Mouse (Mus musculus): ENCODE results near the gene Gjd3. TPM values are rescaled to one million over a fixed set of nuclear protein-coding genes. Genes with fewer than 3 reads are reported as not detected.

The Gjd3 gene
- total RNA-seq, 2 experiments from 2014 or later = not detected

- ATAC-seq (replicated peaks; ENCODE audit: poor library complexity) = 0 out of 2 replicates have a peak, but pooled peaks have one; percentile 12
Measured at GRCm38 (mm10) chr11:98949242-98949957, 33.4 kb downstream of the Gjd3 start.

- peak; percentile 61 for ATAC-seq (replicated peaks; ENCODE audit: poor library complexity)
Measured at GRCm38 (mm10) chr11:98947969-98948569, 34.7 kb downstream of the Gjd3 start.

GRCm38 (mm10) chr11:98945605-98945977 is 37.2 kb downstream of the Gjd3 start:
- no peak for ATAC-seq (replicated peaks; ENCODE audit: poor library complexity)

GRCm38 (mm10) chr11:98944897-98945604 is 37.8 kb downstream of the Gjd3 start:
- no peak for ATAC-seq (replicated peaks; ENCODE audit: poor library complexity)

GRCm38 (mm10) chr11:98943741-98944461 is 38.9 kb downstream of the Gjd3 start:
- no peak for ATAC-seq (replicated peaks; ENCODE audit: poor library complexity)

- no peak for ATAC-seq (replicated peaks; ENCODE audit: poor library complexity)
Measured at GRCm38 (mm10) chr11:98942923-98943641, 39.7 kb downstream of the Gjd3 start.

- no peak for ATAC-seq (replicated peaks; ENCODE audit: poor library complexity)
Measured at GRCm38 (mm10) chr11:98942555-98942922, 40.3 kb downstream of the Gjd3 start.

GRCm38 (mm10) chr11:98941826-98942550 is 40.8 kb downstream of the Gjd3 start:
- peak; percentile 57 for ATAC-seq (replicated peaks; ENCODE audit: poor library complexity)

- no peak for ATAC-seq (replicated peaks; ENCODE audit: poor library complexity)
Measured at GRCm38 (mm10) chr11:98941341-98941825, 41.4 kb downstream of the Gjd3 start.

- ATAC-seq (replicated peaks; ENCODE audit: poor library complexity) = no peak
Measured at GRCm38 (mm10) chr11:98940776-98941175, 42.0 kb downstream of the Gjd3 start.

GRCm38 (mm10) chr11:98939953-98940641 is 42.7 kb downstream of the Gjd3 start:
- ATAC-seq (replicated peaks; ENCODE audit: poor library complexity) = no peak

- ATAC-seq (replicated peaks; ENCODE audit: poor library complexity) = no peak
Measured at GRCm38 (mm10) chr11:98939084-98939952, 43.5 kb downstream of the Gjd3 start.

GRCm38 (mm10) chr11:98938701-98939083 is 44.1 kb downstream of the Gjd3 start:
- no peak for ATAC-seq (replicated peaks; ENCODE audit: poor library complexity)

- no peak for ATAC-seq (replicated peaks; ENCODE audit: poor library complexity)
Measured at GRCm38 (mm10) chr11:98937914-98938694, 44.7 kb downstream of the Gjd3 start.

- peak; percentile 53 for ATAC-seq (replicated peaks; ENCODE audit: poor library complexity)
Measured at GRCm38 (mm10) chr11:98937410-98937913, 45.4 kb downstream of the Gjd3 start.

- no peak for ATAC-seq (replicated peaks; ENCODE audit: poor library complexity)
Measured at GRCm38 (mm10) chr11:98936606-98937409, 46.0 kb downstream of the Gjd3 start.
